Mouse (Mus musculus) right cerebral cortex, adult 2 months (tissue): ENCODE data around the gene Adam6a.
A peak's percentile ranks its signal among the peaks of the same experiment; 100 is the strongest.
"Not testable (repeated sequence)": the region's sequence is repeated elsewhere in the genome, so short reads cannot be mapped to it uniquely, and the experiment has no call there.

ENCODE experiments used
- DNase-seq, 2 experiments: peaks; one replicate each; pipeline ENCODE4 v3.0.0; 2021 to 2022; ENCODE audit warnings: low spot score in 2 of 2

The Adam6a gene

DNA sequence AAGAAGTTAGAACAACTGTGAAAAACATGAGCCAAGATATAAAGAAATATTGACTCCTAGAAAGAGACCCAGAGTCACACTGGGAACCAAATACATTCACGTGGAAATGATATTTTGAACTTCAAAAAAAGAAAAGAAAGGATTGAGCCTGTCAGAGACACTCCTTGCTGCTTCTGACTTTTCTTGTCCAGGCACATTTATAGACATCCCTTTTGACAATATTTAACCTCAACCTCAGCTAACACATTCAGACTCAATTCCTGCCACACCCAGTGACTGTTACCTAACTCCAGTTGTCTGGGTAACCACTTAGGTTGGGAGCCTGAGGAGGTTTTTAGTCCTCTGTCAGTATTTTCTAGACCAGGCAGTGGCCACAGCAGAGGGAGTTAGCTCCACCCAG is at the start of gene Adam6a:
Adam6a (plus strand) TSS at position 301 of the 400 bp plus-strand sequence.
- DNase-seq, result not testable (repeated sequence)

DNA sequence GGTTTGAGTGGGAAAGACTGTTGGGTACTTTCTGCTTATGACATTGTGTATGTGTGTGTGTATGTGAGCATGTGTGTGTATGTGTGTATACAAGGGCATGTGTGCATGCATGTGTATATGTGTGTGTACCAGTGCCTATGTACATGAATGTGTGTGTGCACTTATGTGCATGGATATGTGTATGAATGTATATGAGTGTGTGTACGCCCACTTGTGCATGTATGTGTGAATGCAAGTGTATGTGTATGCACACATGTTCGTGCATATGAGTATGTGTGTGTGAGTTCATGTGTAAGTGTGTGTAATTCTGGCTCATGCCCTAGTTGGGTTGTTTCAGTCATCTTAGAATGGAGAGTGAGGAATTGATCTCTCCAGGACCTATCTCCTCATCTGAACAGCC is 17.8 kb upstream of the Adam6a start:
- no peak for DNase-seq

DNA sequence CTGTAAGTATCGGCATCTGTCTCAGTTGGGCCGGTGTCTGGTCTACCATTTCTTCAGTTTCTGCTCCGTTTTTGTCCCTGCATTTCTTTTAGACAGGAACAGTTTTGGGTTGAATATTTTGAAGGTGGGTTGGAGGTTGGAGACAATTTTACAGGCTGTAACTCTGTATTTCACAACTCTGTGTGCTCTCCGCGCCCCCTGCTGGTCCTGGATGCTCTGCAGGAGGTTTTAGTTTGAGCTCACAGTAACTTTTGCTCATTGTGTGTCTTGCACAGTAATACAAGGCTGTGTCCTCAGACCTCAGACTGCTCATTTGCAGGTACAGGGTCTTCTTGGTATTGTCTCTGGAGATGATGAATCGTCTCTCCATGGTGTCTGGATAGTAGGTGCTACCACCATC is 34.5 kb downstream of the Adam6a start:
- peak; percentile 4 to 6 for DNase-seq

DNA sequence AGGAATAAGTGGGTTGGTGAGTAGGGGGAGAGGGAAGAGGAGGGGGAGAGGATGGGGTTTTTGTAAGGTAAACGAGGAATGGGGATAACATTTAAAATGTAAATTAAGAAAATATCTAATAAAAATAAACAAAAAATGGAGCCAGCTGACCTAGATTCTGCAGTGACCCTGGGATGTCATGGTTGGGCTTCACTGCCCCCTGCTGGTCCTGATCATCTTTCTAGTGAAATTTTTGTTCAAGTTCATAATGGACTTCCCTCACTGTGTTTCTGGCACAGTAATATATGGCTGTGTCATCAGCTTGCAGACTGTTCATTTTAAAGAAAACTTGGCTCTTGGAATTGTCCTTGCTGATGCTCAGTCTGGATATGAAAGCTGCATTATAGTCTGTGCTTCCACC is 44.3 kb downstream of the Adam6a start:
- DNase-seq, result no peak
